9 mouse cellular contexts compared by ENCODE assay signal in genomic region chr10:126961757-126962156, GRCm38 (mm10). TPM values are rescaled to one million over a fixed set of nuclear protein-coding genes. Genes with fewer than 3 reads are reported as not detected.
A peak's percentile ranks its signal among the peaks of the same experiment; 100 is the strongest.
DNase-seq lines count a peak whose midpoint lies in the region; ATAC-seq lines count a peak whose summit lies in the region.
"Had no signal": no experiment of that assay in that cellular context is flagged by ENCODE, and none has a peak within 500 bp of the region (broad histone marks: within the 10 kb centered on the region; RNA-seq: fewer than 3 reads in every experiment).

No protein-coding gene starts in this region.

- 0 out of 2 replicates have a peak, but pooled peaks have one; percentile 0 for ATAC-seq in forebrain, embryonic 12.5 days (ENCODE audit: low FRiP score)
- peak; percentile 17; the same call in 1 of the 2 replicates for ATAC-seq in limb, embryonic 13.5 days (ENCODE audit: low FRiP score, low read depth)
- ATAC-seq in megakaryocyte-erythroid progenitor cell, adult 5-6 weeks (replicated peaks; ENCODE audit: low FRiP score, low TSS enrichment, poor library complexity, severe bottlenecking): no peak

- no peaks in the 10 kb centered on the region for H3K9me3 ChIP-seq in forebrain, embryonic 12.5 days
- H3K9me3 ChIP-seq in limb, embryonic 13.5 days: no peaks in the 10 kb centered on the region

- H3K27ac ChIP-seq in forebrain, embryonic 12.5 days: peak overlapping the region; percentile 67
- peak overlapping the region; percentile 92 for H3K27ac ChIP-seq in limb, embryonic 13.5 days

- no peak overlapping the region for H3K4me3 ChIP-seq in forebrain, embryonic 12.5 days (replicated peaks)
- H3K4me3 ChIP-seq in limb, embryonic 13.5 days: no peak overlapping the region

- WGBS in forebrain, embryonic 12.5 days: 63% methylated on average over 10 of the region's 10 CpGs
- WGBS in limb, embryonic 13.5 days: 73% methylated on average over 10 of the region's 10 CpGs

- H3K36me3 ChIP-seq in forebrain, embryonic 12.5 days (replicated peaks): no peaks in the 10 kb centered on the region
- H3K36me3 ChIP-seq in limb, embryonic 13.5 days: no peaks in the 10 kb centered on the region

- peaks cover 29% of the 10 kb centered on the region for H3K4me1 ChIP-seq in forebrain, embryonic 12.5 days
- H3K4me1 ChIP-seq in limb, embryonic 13.5 days: peaks cover 36% of the 10 kb centered on the region

- no peak overlapping the region for H3K9ac ChIP-seq in forebrain, embryonic 12.5 days
- no peak overlapping the region for H3K9ac ChIP-seq in limb, embryonic 13.5 days

- DNase-seq in heart, adult 11 months: peak; percentile 98
- no peak for DNase-seq in heart, adult 8-10 months (ENCODE audit: low spot score)
- DNase-seq in adrenal gland, postnatal 14 days: peak; percentile 82
- peak; percentile 53 for DNase-seq in heart, postnatal 4 days
- DNase-seq in thymus, postnatal 14 days: no peak

- H3K27me3 ChIP-seq in forebrain, embryonic 12.5 days: peaks cover 9% of the 10 kb centered on the region; the same call in 1 of the 2 replicates
- H3K27me3 ChIP-seq in limb, embryonic 13.5 days: no peaks in the 10 kb centered on the region

- H3K4me2 ChIP-seq in forebrain, embryonic 12.5 days: peak overlapping the region; percentile 26; the same call in 1 of the 2 replicates
- H3K4me2 ChIP-seq in limb, embryonic 13.5 days (replicated peaks): peak overlapping the region; percentile 45

RNA-seq across cellular contexts. Expression of gene Ctdsp2, which starts 16.8 kb away (rescaled TPM):
- 100 to 1,000 TPM in 2 of 4 experiments, 10 to 100 TPM in 2; 84.6 to 110 (median 95.0) TPM for total RNA-seq in heart, adult 8-10 months (2022)
- 115 and 144 TPM in 2 replicates for total RNA-seq in adrenal gland, postnatal 14 days (2021)
- 49.2 and 49.5 TPM in 2 replicates for polyA plus RNA-seq in forebrain, embryonic 12.5 days (2016; fragmentation: Nextera tagmentation; extraction: Ambion mirVana)
- 100 to 1,000 TPM; 132 to 136 TPM for total RNA-seq in heart, postnatal 4 days (2021)
- 78.2 and 78.9 TPM in 2 replicates for polyA plus RNA-seq in limb, embryonic 13.5 days (2015; fragmentation: Nextera tagmentation; extraction: Ambion mirVana)
- total RNA-seq in megakaryocyte-erythroid progenitor cell, adult 5-6 weeks (2014; fragmentation: Nextera tagmentation): 54.7 and 56.7 TPM in 2 replicates
- total RNA-seq in megakaryocyte-erythroid progenitor cell, adult 5-6 weeks (2017): 18.3 and 24.7 TPM in 2 replicates

RNA-seq across cellular contexts. Expression of gene Avil, which starts 38.8 kb away (rescaled TPM):
- total RNA-seq in heart, adult 8-10 months (2022): under 1 TPM; 0.32 to 0.87 (median 0.42) TPM
- total RNA-seq in adrenal gland, postnatal 14 days (2021): 0.74 and 2.5 TPM in 2 replicates
- polyA plus RNA-seq in forebrain, embryonic 12.5 days (2016; fragmentation: Nextera tagmentation; extraction: Ambion mirVana): 0.21 TPM in 1 of 2 replicates, not detected in the other
- under 1 TPM; 0.10 to 0.23 TPM for total RNA-seq in heart, postnatal 4 days (2021)
- 0.32 and 0.56 TPM in 2 replicates for polyA plus RNA-seq in limb, embryonic 13.5 days (2015; fragmentation: Nextera tagmentation; extraction: Ambion mirVana)
- total RNA-seq in megakaryocyte-erythroid progenitor cell, adult 5-6 weeks (2014; fragmentation: Nextera tagmentation): not detected in 2 replicates
- total RNA-seq in megakaryocyte-erythroid progenitor cell, adult 5-6 weeks (2017): 0.38 TPM in 1 of 2 replicates, not detected in the other
- total RNA-seq: common myeloid progenitor, adult 5-6 weeks had no signal

Comparison
In these comparisons a context has a peak if more than half of its experiments do, and no peak if none do; other contexts are left out.
1. DNase-seq: peak in heart, adult 11 months (single experiment), adrenal gland, postnatal 14 days (single experiment) and heart, postnatal 4 days (single experiment); none in heart, adult 8-10 months (single experiment) and thymus, postnatal 14 days (single experiment).